Mouse (Mus musculus): ENCODE data around the gene Lcorl. TPM values are rescaled to one million over a fixed set of nuclear protein-coding genes. Genes with fewer than 3 reads are reported as not detected.

The Lcorl gene
- total RNA-seq (2021): 1 to 10 TPM; 7.6 to 8.4 TPM

DNA sequence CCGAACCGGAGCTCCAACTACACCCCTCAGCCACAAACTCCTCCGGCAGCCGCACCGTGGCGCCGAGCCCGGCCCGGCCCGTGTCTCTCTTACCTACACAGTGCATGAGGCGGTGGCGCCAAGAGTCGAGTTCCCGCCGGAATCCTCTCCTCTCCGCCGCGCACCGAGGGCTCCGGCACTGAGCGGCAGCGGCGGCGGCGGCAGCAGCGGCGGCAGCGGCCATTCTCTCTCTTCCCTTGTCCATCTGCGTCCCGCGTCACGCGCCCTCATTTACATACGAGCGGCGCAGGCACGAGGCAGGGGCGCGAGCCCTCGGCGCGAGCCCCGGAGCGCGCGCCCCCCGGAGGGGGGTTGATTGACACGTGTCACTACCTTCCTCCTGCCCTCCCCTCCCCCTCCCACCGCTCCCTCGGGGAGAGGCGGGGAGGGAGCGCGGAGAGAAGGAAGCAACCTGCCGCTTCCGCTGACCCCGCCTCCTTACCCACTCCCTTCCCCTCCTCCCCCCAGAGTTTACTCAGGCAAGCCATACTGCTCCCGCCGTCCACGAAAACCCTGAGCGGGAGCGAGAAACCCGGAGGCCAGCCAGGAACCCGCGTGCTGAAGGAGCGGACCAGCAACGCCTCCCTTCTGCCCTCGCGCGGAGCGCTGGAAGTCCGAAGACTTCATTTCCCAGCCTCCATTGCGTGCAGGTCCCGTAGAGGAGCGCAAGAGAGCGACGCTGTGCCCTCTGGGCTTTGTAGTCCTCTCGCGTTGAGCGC lies at the start of gene Lcorl:
Gene Lcorl, minus strand, starts transcription at position 362 of the 758 bp plus-strand sequence.
- intact Hi-C loops (cut with DNase I): loop anchor here (5.0 to 10.0 kb wide), 6 partner anchors 65 to 490 kb away; partner anchors contain the start of gene Lap3
- peak; percentile 89 for DNase-seq (ENCODE audit: low spot score)

GRCm38 (mm10) chr5:45904683-45905082 lies 47.3 kb upstream of the Lcorl start:
- no peak for DNase-seq (ENCODE audit: low spot score)
- intact Hi-C loops (cut with DNase I): no loop called here

GRCm38 (mm10) chr5:45903246-45903645 lies 45.8 kb upstream of the Lcorl start:
- no peak for DNase-seq (ENCODE audit: low spot score)
- intact Hi-C loops (cut with DNase I): no loop called here

- no peak for DNase-seq (ENCODE audit: low spot score)
- intact Hi-C loops (cut with DNase I): no loop called here
Measured at GRCm38 (mm10) chr5:45895362-45895761, 37.9 kb upstream of the Lcorl start.

DNA sequence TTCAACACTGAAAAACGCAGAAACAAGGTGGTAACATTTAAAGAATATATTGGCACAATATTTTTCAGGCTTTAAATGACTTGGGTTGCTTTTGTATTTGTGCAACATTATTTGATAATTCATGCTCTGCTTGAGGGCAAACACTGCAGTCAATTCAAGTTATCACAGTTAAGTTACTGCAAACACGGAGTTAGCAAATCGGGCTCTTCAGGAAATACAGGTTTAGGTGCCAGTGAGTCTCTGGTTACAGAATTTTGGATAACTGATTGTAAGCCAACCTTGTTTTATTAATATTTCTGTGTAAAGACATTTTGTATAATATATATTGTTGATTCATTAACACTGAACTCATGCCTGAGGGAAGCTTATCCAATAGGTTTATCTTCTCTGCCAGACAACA lies 36.3 kb upstream of the Lcorl start:
- intact Hi-C loops (cut with DNase I): no loop called here
- no peak for DNase-seq (ENCODE audit: low spot score)

DNA sequence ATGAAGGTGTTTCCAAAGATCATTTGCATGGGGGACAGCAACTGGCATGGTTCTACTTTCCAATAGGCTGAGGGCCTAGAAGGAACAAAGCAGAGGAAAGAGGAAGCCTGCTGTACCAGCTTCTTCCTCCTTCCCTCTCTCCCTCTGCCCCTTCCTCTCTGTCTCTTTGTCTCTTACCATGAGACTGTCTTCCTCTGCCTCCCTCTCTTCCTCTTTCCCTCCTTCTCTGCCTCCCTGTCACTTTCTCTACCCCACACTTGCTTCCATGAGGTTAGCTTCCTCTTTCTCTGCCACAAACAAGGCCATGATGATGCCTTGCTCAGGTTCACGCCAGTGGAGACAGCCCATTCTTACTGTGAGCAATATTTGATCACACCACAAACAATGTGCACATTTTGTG lies 18.9 kb upstream of the Lcorl start:
- intact Hi-C loops (cut with DNase I): no loop called here
- DNase-seq (ENCODE audit: low spot score): no peak

GRCm38 (mm10) chr5:45875472-45875871 lies 18.1 kb upstream of the Lcorl start:
- DNase-seq (ENCODE audit: low spot score): no peak
- intact Hi-C loops (cut with DNase I): no loop called here

- DNase-seq (ENCODE audit: low spot score): no peak
- intact Hi-C loops (cut with DNase I): no loop called here
Measured at GRCm38 (mm10) chr5:45874284-45875030, 17.0 kb upstream of the Lcorl start.

- intact Hi-C loops (cut with DNase I): loop anchor here (5.0 to 10.0 kb wide), 6 partner anchors 64 to 489 kb away; partner anchors contain the start of gene Lap3
- DNase-seq (ENCODE audit: low spot score): no peak
Measured at GRCm38 (mm10) chr5:45858368-45858767, 953 bp upstream of the Lcorl start.

GRCm38 (mm10) chr5:45856876-45857253 lies 550 bp downstream of the Lcorl start:
- intact Hi-C loops (cut with DNase I): loop anchor here (5.0 to 10.0 kb wide), 6 partner anchors 65 to 490 kb away; partner anchors contain the start of gene Lap3
- DNase-seq (ENCODE audit: low spot score): peak; percentile 1

GRCm38 (mm10) chr5:45856303-45856821 lies 1.1 kb downstream of the Lcorl start:
- intact Hi-C loops (cut with DNase I): loop anchor here (5.0 to 10.0 kb wide), 6 partner anchors 66 to 491 kb away; partner anchors contain the start of gene Lap3
- DNase-seq (ENCODE audit: low spot score): peak; percentile 34

- intact Hi-C loops (cut with DNase I): loop anchor here (5.0 to 10.0 kb wide), 6 partner anchors 67 to 492 kb away; partner anchors contain the start of gene Lap3
- peak; percentile 18 for DNase-seq (ENCODE audit: low spot score)
Measured at GRCm38 (mm10) chr5:45855526-45856302, 1.7 kb downstream of the Lcorl start.

GRCm38 (mm10) chr5:45844723-45845122 lies 12.7 kb downstream of the Lcorl start:
- intact Hi-C loops (cut with DNase I): no loop called here
- DNase-seq (ENCODE audit: low spot score): no peak

DNA sequence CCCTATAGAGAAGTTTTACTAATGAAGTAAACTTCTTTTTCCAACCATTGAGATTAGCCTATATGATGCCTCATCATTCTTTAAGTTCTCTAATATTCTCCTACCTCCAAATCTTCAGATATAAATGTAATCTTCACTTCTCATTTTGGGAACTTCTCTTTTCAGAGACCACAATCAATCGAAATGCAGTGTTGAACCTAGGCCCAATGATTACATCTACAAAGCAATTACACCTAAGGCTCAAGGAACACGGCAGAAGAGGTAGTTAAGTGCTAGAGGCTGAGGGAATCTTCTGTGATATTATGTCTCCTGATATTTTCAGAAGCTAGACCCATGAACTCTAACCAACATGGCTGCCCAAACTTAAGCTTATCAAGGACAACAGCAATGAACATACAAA lies 22.3 kb downstream of the Lcorl start:
- intact Hi-C loops (cut with DNase I): no loop called here
- no peak for DNase-seq (ENCODE audit: low spot score)

GRCm38 (mm10) chr5:45811527-45811926 lies 45.9 kb downstream of the Lcorl start:
- intact Hi-C loops (cut with DNase I): no loop called here
- DNase-seq (ENCODE audit: low spot score): no peak

- intact Hi-C loops (cut with DNase I): no loop called here
- DNase-seq (ENCODE audit: low spot score): no peak
Measured at GRCm38 (mm10) chr5:45791864-45792263, 65.6 kb downstream of the Lcorl start.

DNA sequence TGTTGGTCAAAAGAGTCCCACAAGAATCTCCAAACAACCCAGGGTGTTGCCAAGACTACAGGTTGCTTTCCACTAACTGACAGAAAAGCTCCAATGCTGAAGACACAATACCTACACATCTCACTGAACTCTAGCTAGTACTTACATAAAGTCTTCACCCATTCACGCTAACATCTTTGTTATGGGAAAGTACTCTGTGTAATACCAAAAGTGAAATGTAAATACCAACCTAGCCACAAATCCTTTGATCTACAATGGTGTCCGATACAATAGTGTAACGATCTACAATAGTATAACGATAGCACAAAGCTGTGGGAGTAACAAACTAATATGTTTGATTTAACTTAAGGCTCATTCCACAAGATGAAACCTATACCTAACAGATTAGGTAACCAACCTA lies 67.2 kb downstream of the Lcorl start:
- intact Hi-C loops (cut with DNase I): no loop called here
- DNase-seq (ENCODE audit: low spot score): no peak

- intact Hi-C loops (cut with DNase I): loop anchor here (1.0 to 5.0 kb wide), 2 partner anchors 100 to 590 kb away; partner anchors contain the start of gene Lcorl
- no peak for DNase-seq (ENCODE audit: low spot score)
Measured at GRCm38 (mm10) chr5:45757502-45758121, 99.8 kb downstream of the Lcorl start.

- intact Hi-C loops (cut with DNase I): no loop called here
- DNase-seq (ENCODE audit: low spot score): no peak
Measured at GRCm38 (mm10) chr5:45737911-45738310, 119.5 kb downstream of the Lcorl start.

Measured in heart, postnatal 25 days (tissue).